Mouse (Mus musculus) ES-E14 (cell line): ENCODE data around the gene Igsf8.

Source experiments
- CHD2 ChIP-seq: IDR thresholded peaks from 2 replicates; pipeline ENCODE4 v1.6.1; 2014; ENCODE audit warnings: mild to moderate bottlenecking, low read depth, low read length, inconsistent platforms
- HCFC1 ChIP-seq: IDR thresholded peaks from 2 replicates; pipeline ENCODE4 v1.6.1; 2012; ENCODE audit warnings: low read length, inconsistent platforms, borderline replicate concordance; ENCODE audit not compliant: insufficient read depth
- ZC3H11A ChIP-seq: IDR thresholded peaks from 2 replicates; pipeline ENCODE4 v1.6.1; 2012; ENCODE audit warnings: low read depth, mild to moderate bottlenecking, inconsistent platforms, low read length, borderline replicate concordance
- ZNF384 ChIP-seq: IDR thresholded peaks from 2 replicates; pipeline ENCODE4 v1.6.1; 2012; ENCODE audit warnings: low read depth, low read length, inconsistent platforms

DNA sequence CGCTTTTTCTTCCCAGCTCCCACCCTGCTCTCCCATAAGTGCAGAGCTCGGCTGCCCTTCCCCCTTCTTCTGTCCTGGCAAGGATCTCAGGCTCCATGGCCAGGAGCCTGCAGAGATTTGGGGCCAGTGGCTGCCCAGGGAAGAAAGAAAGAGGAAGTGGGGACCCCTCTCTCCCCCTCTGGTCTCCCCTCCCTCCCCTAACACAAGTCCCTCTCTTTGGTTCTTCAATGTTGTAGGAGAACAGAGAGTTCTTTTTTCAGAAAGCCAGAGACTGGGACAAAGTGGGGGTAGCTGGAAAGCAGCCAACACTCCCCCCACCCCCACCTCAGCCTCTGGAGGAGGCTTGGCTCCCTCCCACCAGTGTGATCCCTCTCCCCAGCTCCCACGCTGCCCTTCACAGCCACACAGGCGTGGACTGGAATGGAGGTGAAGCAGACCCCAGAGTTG, 34.3 kb downstream of the Igsf8 start:
- no peak for TF ChIP-seq ZNF384
- TF ChIP-seq ZC3H11A: no peak
- no peak for TF ChIP-seq CHD2
- no peak for TF ChIP-seq HCFC1
